Mouse (Mus musculus): ENCODE data around the gene Insr.

GRCm38 (mm10) chr8:3267449-3267761 is 12.0 kb downstream of the Insr start:
- no peak for TF ChIP-seq POLR2A (IDR thresholded peaks at IDR 0.05; ENCODE audit: low read depth, low read length)
- TF ChIP-seq CTCF (IDR thresholded peaks at IDR 0.05; ENCODE audit: borderline replicate concordance, insufficient read depth, low read length): no peak
